Mouse (Mus musculus) embryonic facial prominence, embryonic 13.5 days (tissue): ENCODE measurements at regions not wholly inside any gene's neighbourhood (a gene's known extent, or its start where the extent isn't known, plus 50 kb on each side); places are given as distances from the start of the nearest gene placed in this dataset.

Experiments used
- ATAC-seq: fragments of 200-750 bp; cut with Nextera tagmentation; 2 replicates; pipeline ENCODE4 v1.8.0; 2017; ENCODE audit warnings: low read depth; ENCODE audit not compliant: insufficient number of reproducible peaks, insufficient read depth, low FRiP score, low TSS enrichment
- H3K27ac ChIP-seq: fragments of 300-500 bp; sonication (generic); 2 replicates; pipeline ENCODE4 v1.5.1; 2015; ENCODE audit warnings: moderate library complexity, mild to moderate bottlenecking, inconsistent platforms
- H3K27me3 ChIP-seq: fragments of 300-500 bp; sonication (generic); 2 replicates; pipeline ENCODE4 v1.6.1; 2015; ENCODE audit warnings: mild to moderate bottlenecking, inconsistent platforms
- H3K36me3 ChIP-seq: fragments of 300-500 bp; sonication (generic); 2 replicates; pipeline ENCODE4 v1.6.1; 2015; ENCODE audit warnings: mild to moderate bottlenecking, inconsistent platforms
- H3K4me1 ChIP-seq: fragments of 300-500 bp; sonication (generic); 2 replicates; pipeline ENCODE4 v1.6.1; 2015; ENCODE audit warnings: inconsistent platforms
- H3K4me2 ChIP-seq: fragments of 300-500 bp; sonication (generic); 2 replicates; pipeline ENCODE4 v1.6.1; 2015; ENCODE audit warnings: moderate library complexity, mild to moderate bottlenecking, inconsistent platforms
- H3K4me3 ChIP-seq: fragments of 300-500 bp; sonication (generic); 2 replicates; pipeline ENCODE4 v1.5.1; 2015; ENCODE audit warnings: mild to moderate bottlenecking, inconsistent platforms
- H3K9ac ChIP-seq: fragments of 300-500 bp; sonication (generic); 2 replicates; pipeline ENCODE4 v1.6.1; 2015; ENCODE audit warnings: mild to moderate bottlenecking, inconsistent platforms
- H3K9me3 ChIP-seq: fragments of 300-500 bp; sonication (generic); 2 replicates; pipeline ENCODE4 v1.6.1; 2016; ENCODE audit warnings: inconsistent platforms
- WGBS: fragments of 180-500 bp; shearing (Covaris S2); methylation state at CpG from one replicate; pipeline ENCODE4 v1.1.7; 2015; ENCODE audit warnings: mixed read lengths; 5-methylcytosine and 5-hydroxymethylcytosine counted together

DNA sequence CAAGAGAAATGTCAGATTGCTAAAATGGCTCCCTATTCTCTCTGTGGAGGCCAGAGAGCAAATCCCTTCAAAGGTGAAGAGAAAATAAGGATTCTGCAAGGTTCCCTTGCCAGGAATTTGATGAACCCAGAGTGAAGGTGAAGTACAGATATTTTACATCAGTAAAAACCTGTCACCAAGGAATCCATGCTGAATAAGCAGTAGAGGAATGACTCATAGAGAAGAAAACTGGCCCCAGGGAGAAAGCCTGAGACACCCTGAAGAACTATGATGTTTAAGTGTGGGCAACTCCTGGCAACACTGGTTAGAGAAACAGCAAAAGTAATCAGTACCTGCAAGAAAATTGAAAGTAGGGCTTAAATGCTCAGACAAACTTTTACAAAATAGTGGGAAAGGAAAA, 1292.1 kb upstream of the Lrrc6 start:
- Histone ChIP-seq H3K4me2 (no peak overlapping the region), H3K27ac (no peak overlapping the region), H3K36me3 (no peaks in the 10 kb centered on the region), H3K4me3 (no peak overlapping the region), H3K9ac (no peak overlapping the region), H3K9me3 (no peaks in the 10 kb centered on the region), H3K4me1 (0 out of 2 replicates have a peak, but pooled peaks cover 4% of the 10 kb centered on the region), H3K27me3 (no peaks in the 10 kb centered on the region)
- no peak for ATAC-seq

DNA sequence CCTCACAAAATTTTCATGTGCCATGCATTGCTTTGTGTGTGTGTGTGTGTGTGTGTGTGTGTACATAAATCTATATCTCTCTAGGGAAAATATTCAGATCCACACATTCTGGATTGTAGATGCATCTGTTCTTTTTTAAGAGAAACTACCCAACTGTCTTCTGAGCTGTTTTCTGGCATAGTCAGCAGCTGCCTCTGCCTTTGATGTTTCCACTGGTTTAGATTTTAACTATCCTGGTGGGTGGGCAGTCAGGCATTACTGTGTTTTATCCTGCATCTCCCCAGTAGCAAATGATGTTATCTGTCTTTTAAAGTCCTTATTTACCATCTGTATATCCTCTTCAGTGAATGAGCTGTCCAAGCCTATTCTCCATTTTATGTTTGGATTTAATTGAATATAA, 1287.9 kb upstream of the Lrrc6 start:
- Histone ChIP-seq H3K36me3 (no peaks in the 10 kb centered on the region), H3K4me2 (no peak overlapping the region), H3K4me1 (peaks cover 4% of the 10 kb centered on the region; the same call in 1 of the 2 replicates), H3K4me3 (no peak overlapping the region), H3K9ac (no peak overlapping the region), H3K27me3 (no peaks in the 10 kb centered on the region), H3K9me3 (no peaks in the 10 kb centered on the region), H3K27ac (no peak overlapping the region)
- ATAC-seq, result no peak

DNA sequence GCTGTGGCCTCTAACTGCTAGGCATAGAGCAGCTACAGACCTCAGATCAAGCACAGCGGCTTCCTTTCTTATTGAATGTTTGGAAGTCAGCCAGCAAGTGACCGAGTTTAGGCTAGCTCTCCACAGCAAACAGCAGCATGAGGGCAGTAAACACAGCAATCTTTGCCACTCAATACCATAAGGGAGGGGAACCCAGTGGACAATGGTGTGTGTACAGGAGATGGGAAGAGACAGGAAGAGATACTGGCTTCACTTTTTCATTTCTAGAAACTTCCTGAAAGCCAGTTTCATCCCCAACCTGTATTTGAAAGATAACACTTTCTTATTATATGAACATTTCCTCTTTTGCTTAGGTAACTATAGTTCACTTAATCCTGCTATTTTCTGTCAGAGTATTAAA, 1284.9 kb upstream of the Lrrc6 start:
- no peaks in the 10 kb centered on the region for H3K9me3 ChIP-seq
- no peak overlapping the region for H3K27ac ChIP-seq
- no peak overlapping the region for H3K4me2 ChIP-seq
- no peak overlapping the region for H3K4me3 ChIP-seq
- H3K36me3 ChIP-seq, result no peaks in the 10 kb centered on the region
- H3K9ac ChIP-seq, result no peak overlapping the region
- 56% methylated on average over 2 of the region's 2 CpGs for WGBS
- no peak for ATAC-seq
- no peaks in the 10 kb centered on the region for H3K27me3 ChIP-seq
- peaks cover 4% of the 10 kb centered on the region; the same call in 1 of the 2 replicates for H3K4me1 ChIP-seq

DNA sequence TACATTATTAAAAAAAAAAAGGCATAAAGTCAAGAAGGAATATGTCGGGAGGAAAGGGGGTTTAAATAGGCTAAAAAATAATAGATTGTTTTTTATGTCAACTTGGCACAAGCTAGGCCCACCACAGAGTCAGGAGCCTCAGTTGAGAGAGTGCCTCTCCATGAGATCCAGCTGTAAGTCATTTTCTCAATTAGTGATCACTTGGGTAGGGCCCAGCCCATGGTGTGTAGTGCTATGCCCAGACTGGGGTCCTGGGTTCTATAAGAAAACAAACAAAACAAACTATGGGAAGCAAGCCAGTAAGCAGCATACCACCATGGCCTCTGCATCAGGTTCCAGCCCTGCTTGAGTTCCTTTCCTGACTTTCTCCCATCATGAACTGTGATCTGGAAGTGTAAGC, 1283.0 kb upstream of the Lrrc6 start:
- Histone ChIP-seq H3K36me3 (no peaks in the 10 kb centered on the region), H3K4me1 (peaks cover 4% of the 10 kb centered on the region; the same call in 1 of the 2 replicates), H3K9me3 (no peaks in the 10 kb centered on the region), H3K9ac (no peak overlapping the region), H3K27me3 (no peaks in the 10 kb centered on the region), H3K4me3 (no peak overlapping the region), H3K4me2 (no peak overlapping the region), H3K27ac (no peak overlapping the region)
- WGBS, result 31% methylated on average over 1 of the region's 1 CpGs
- no peak for ATAC-seq

DNA sequence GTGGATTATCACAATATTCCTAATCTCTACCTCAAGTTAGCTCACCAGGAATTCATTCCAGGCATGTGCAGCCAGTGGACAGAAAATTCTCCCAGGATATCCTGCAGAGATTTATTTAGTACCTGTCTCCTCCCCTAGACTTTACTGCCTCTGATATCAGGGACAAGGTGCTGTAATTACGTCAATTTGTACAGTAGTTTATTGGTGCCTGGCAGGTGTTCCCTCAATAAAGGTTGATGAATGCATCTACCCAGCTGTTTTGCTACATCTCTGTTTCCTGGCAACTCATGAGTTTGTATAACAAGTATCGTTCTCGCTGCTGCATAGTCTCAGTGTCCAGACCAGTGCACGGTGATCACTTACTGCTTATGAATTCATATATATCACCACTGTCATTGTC, 1281.8 kb upstream of the Lrrc6 start:
- Histone ChIP-seq H3K4me2 (no peak overlapping the region), H3K4me1 (no peaks in the 10 kb centered on the region; the same call in 1 of the 2 replicates), H3K9me3 (no peaks in the 10 kb centered on the region), H3K27ac (no peak overlapping the region), H3K36me3 (no peaks in the 10 kb centered on the region), H3K27me3 (no peaks in the 10 kb centered on the region), H3K9ac (no peak overlapping the region), H3K4me3 (no peak overlapping the region)
- WGBS, result 94% methylated on average over 4 of the region's 4 CpGs
- ATAC-seq, result no peak

DNA sequence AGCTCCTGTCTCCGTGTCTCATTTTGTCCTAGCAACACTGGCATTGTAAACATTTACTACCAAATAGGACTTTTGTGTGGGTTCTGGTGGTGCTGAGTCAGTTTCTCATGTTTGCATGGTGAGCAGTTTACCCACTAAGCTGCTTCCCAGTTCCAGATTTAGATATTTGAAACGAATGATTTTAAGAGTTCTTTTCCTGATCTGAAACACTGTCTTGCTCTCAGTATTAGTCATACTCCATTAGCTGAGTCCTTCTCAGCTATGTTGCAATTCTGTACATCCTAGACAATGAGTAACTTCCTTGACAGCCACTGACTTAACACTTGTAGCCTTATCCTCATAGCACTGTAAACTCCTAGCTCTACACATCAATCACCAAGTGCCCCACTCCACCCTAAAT, 1280.1 kb upstream of the Lrrc6 start:
- Histone ChIP-seq H3K9ac (no peak overlapping the region), H3K27ac (no peak overlapping the region), H3K4me2 (no peak overlapping the region), H3K4me1 (no peaks in the 10 kb centered on the region; the same call in 1 of the 2 replicates), H3K36me3 (no peaks in the 10 kb centered on the region), H3K9me3 (no peaks in the 10 kb centered on the region), H3K27me3 (no peaks in the 10 kb centered on the region), H3K4me3 (no peak overlapping the region)
- no peak for ATAC-seq
- WGBS, result 83% methylated on average over 2 of the region's 2 CpGs

DNA sequence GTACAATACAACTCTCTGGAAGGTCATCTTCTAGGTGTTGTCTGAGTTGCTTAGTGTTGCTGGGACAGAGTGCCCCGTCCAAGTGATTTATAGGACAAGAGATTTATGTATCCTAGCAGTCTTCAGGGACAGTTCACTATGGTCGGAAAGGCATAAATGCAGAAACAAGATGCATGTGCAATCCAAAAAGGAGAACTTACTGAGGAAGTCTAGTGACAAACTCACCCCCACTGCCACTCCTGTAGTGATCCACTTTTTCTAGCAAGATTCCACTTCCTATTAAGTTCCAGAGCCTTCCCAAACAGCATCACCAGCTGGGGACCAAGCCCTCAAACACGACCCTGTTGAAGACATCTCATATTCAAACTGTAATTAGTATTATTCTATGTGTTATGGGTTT, 1266.9 kb upstream of the Lrrc6 start:
- Histone ChIP-seq H3K36me3 (no peaks in the 10 kb centered on the region), H3K9ac (no peak overlapping the region), H3K4me2 (no peak overlapping the region), H3K27me3 (no peaks in the 10 kb centered on the region), H3K4me3 (no peak overlapping the region), H3K9me3 (no peaks in the 10 kb centered on the region), H3K27ac (no peak overlapping the region), H3K4me1 (no peaks in the 10 kb centered on the region)
- ATAC-seq, result no peak
- WGBS, result 78% methylated on average over 3 of the region's 3 CpGs

DNA sequence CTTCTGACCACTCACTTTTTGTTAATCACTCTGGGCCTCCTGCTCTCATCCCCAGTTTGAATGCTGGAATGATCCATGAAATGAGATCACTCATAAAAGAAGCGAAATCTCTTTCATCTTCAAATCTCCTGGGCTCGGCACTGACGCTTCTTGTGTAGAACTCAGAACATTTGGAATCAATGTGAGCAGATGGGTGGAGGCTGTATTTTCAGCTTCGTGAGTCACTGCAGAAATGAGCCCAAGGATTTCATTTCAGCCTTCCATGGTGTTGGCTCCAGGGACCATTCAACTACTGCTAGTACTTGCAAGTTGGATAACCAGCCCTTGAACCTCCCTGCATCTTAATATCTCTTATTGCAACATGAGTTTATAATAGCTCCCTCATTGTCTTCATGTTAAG, 1258.5 kb upstream of the Lrrc6 start:
- Histone ChIP-seq H3K36me3 (no peaks in the 10 kb centered on the region), H3K27me3 (no peaks in the 10 kb centered on the region), H3K4me2 (no peak overlapping the region), H3K4me1 (no peaks in the 10 kb centered on the region), H3K9ac (no peak overlapping the region), H3K27ac (no peak overlapping the region), H3K4me3 (no peak overlapping the region), H3K9me3 (no peaks in the 10 kb centered on the region)
- ATAC-seq, result no peak
- WGBS, result 58% methylated on average over 4 of the region's 4 CpGs

DNA sequence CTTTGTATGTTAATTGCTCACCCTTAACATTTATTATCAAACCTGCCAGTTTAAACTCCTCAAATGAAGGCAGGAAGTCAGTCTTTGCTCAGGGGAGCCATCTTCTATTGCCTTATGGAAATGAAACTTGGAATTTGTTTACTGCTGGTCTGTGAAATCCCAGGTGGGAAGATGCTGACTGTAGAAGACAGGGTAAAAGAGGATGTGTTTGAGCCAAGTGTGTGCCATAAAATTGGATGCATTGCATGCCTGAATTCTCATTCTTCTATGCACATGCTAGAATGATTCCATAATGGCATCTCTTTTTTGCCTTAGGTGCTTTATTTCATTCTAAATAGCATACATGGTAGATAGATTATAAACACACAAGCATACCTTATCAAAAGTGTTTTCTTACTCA, 1249.9 kb upstream of the Lrrc6 start:
- Histone ChIP-seq H3K4me2 (no peak overlapping the region), H3K4me3 (no peak overlapping the region)
- ATAC-seq, result no peak

DNA sequence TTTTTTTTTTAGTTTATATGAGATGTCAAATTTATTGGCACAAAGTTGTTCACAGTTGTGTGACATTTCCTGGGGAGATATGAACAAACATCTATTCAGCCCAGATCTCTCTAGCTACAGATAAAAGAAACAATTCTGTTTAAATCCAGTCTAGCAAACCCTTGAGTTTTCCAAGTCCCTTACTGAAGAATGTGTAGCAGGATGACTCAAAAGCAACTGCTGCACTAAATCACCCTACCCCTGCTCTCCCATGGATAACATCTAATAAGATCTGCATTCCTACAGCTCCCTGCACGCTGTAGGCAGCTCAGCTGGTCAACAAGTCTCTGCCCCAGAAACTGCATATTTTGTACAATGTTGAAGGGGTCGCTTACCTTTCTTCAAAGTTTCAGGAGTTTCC, 1242.6 kb upstream of the Lrrc6 start:
- Histone ChIP-seq H3K27me3 (no peaks in the 10 kb centered on the region), H3K9me3 (no peaks in the 10 kb centered on the region), H3K36me3 (no peaks in the 10 kb centered on the region), H3K27ac (no peak overlapping the region), H3K9ac (no peak overlapping the region), H3K4me1 (no peaks in the 10 kb centered on the region), H3K4me2 (no peak overlapping the region), H3K4me3 (no peak overlapping the region)
- ATAC-seq, result no peak
- 61% methylated on average over 2 of the region's 2 CpGs for WGBS

More for the DNA sequence above, 1249.9 kb upstream of the Lrrc6 start:
- Histone ChIP-seq H3K4me1 (no peaks in the 10 kb centered on the region), H3K9ac (no peak overlapping the region), H3K27ac (no peak overlapping the region), H3K27me3 (no peaks in the 10 kb centered on the region), H3K36me3 (no peaks in the 10 kb centered on the region), H3K9me3 (no peaks in the 10 kb centered on the region)

DNA sequence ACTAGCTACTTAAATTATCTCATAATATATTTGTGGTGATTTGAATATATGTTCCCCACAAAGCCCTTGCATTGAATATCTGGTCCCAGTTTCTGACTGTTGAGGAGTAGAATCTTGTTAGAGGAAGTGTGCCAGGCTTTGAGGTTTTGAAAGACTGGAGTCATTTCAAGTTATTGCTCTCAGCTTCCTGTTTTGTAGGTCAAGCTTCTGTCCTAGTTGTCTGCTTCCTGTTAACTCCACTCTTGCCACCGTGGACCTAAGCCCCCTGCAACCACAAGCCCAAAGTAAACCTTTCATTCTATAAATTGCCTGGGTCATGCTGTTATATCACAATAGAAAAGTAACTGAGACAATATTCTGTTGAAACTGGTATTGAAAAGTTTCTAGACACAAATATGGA, 1232.3 kb upstream of the Lrrc6 start:
- Histone ChIP-seq H3K4me3 (no peak overlapping the region), H3K27ac (no peak overlapping the region), H3K27me3 (no peaks in the 10 kb centered on the region), H3K4me2 (no peak overlapping the region), H3K36me3 (no peaks in the 10 kb centered on the region), H3K4me1 (no peaks in the 10 kb centered on the region), H3K9me3 (no peaks in the 10 kb centered on the region), H3K9ac (no peak overlapping the region)
- 61% methylated on average over 1 of the region's 1 CpGs for WGBS
- no peak for ATAC-seq

DNA sequence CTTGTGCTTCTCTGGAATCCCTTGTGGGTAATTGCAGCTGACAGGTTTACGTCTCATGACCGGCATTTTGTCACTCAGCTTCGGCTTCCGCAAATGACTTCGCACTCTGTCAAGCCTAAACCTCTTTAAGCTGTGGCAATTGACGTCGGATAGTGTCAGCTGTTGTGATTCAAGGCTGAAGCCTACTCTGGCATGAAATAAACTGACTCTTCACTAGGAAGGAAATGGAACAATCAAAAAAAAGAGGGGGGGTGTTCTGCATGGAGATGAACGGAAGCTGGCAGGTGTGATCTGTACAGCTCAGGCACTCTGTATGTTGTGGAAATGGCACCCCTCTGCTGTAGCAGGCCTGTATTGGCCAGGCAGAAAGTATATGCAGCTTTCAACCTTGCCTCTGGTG, 1228.8 kb upstream of the Lrrc6 start:
- no peak for ATAC-seq

DNA sequence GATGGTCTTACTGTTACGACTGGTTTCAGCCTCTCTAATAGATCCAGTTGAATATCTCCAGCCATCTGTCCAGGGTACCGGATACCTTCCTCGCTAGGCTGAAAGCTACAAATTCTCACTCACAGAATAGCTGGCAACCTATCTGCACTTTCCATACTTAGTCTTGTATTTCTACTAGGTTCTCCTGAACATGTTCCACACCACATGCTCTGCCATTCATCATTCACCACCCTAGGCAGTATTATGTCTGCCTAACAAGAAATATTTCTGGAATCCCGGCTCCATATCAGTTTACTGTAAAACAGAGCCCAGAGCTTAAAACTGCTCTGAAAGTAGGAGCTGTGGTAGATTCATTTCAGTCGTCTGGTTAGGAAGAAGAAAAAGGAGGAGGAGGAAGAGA, 1224.5 kb upstream of the Lrrc6 start:
- Histone ChIP-seq H3K27ac (no peak overlapping the region), H3K4me1 (no peaks in the 10 kb centered on the region), H3K9ac (no peak overlapping the region), H3K9me3 (no peaks in the 10 kb centered on the region), H3K4me2 (no peak overlapping the region), H3K27me3 (no peaks in the 10 kb centered on the region), H3K4me3 (no peak overlapping the region), H3K36me3 (no peaks in the 10 kb centered on the region)
- 58% methylated on average over 5 of the region's 5 CpGs for WGBS
- no peak for ATAC-seq

More for the DNA sequence above, 1228.8 kb upstream of the Lrrc6 start:
- WGBS, result 80% methylated on average over 8 of the region's 8 CpGs
- no peak overlapping the region for H3K4me2 ChIP-seq
- no peaks in the 10 kb centered on the region for H3K4me1 ChIP-seq
- no peak overlapping the region for H3K4me3 ChIP-seq
- no peak overlapping the region for H3K27ac ChIP-seq
- H3K36me3 ChIP-seq, result no peaks in the 10 kb centered on the region
- no peaks in the 10 kb centered on the region for H3K27me3 ChIP-seq
- no peak overlapping the region for H3K9ac ChIP-seq
- H3K9me3 ChIP-seq, result no peaks in the 10 kb centered on the region
